8 mouse cellular contexts compared by ENCODE assay signal in genomic region chr5:142818435-142819360, GRCm38 (mm10). TPM values are rescaled to one million over a fixed set of nuclear protein-coding genes. Genes with fewer than 3 reads are reported as not detected.
DNase-seq lines count a peak whose midpoint lies in the region; ATAC-seq and TF ChIP-seq lines count a peak whose summit lies in the region.

No protein-coding gene starts in this region.

- TF ChIP-seq EP300 in ES-Bruce4 (IDR thresholded peaks at IDR 0.05; ENCODE audit: insufficient read depth, low read depth, low read length), result no peak

- intact Hi-C loops in heart, postnatal 36 days (cut with DNase I), result loop anchor here (10.0 kb wide), 1 partner anchor 706 kb away; the partner anchor contains the start of gene Rac1

- H3K4me3 ChIP-seq in ES-Bruce4 (ENCODE audit: low read depth, low read length), result peak overlapping the region; percentile 67
- peak overlapping the region; percentile 75 for H3K4me3 ChIP-seq in bone marrow, adult 2 months (replicated peaks; ENCODE audit: control insufficient read depth, low read depth, low read length)
- peak overlapping the region; percentile 99 for H3K4me3 ChIP-seq in forebrain, embryonic 13.5 days
- peak overlapping the region; percentile 88 for H3K4me3 ChIP-seq in lung, embryonic 15.5 days

- no peaks in the 10 kb centered on the region for H3K9me3 ChIP-seq in ES-Bruce4 (replicated peaks; ENCODE audit: control insufficient read depth, insufficient read depth, low read length, poor library complexity, severe bottlenecking)
- H3K9me3 ChIP-seq in forebrain, embryonic 13.5 days (replicated peaks), result no peaks in the 10 kb centered on the region
- H3K9me3 ChIP-seq in lung, embryonic 15.5 days, result no peaks in the 10 kb centered on the region

- no peak for ATAC-seq in forebrain, embryonic 13.5 days
- no peak for ATAC-seq in lung, embryonic 15.5 days (ENCODE audit: borderline replicate concordance, extremely low read depth, low FRiP score, low TSS enrichment)
- no peak for ATAC-seq in erythroid progenitor cell, adult 5-6 weeks (replicated peaks; ENCODE audit: low FRiP score, poor library complexity, severe bottlenecking)

- TF ChIP-seq CTCF in ES-Bruce4 (IDR thresholded peaks at IDR 0.05; ENCODE audit: low read depth, low read length), result no peak
- no peak for TF ChIP-seq CTCF in bone marrow, adult 2 months (IDR thresholded peaks at IDR 0.05; ENCODE audit: control insufficient read depth, insufficient read depth, low read length)

- H3K27ac ChIP-seq in ES-Bruce4 (ENCODE audit: insufficient read depth, low read length), result no peak overlapping the region
- H3K27ac ChIP-seq in bone marrow, adult 2 months (ENCODE audit: control insufficient read depth, insufficient read depth, low read depth, low read length, poor library complexity), result peak overlapping the region; percentile 84
- H3K27ac ChIP-seq in forebrain, embryonic 13.5 days, result peak overlapping the region; percentile 100
- H3K27ac ChIP-seq in lung, embryonic 15.5 days, result peak overlapping the region; percentile 100

- H3K9ac ChIP-seq in ES-Bruce4 (ENCODE audit: low read depth, poor library complexity, severe bottlenecking), result peak overlapping the region; percentile 83
- peak overlapping the region; percentile 100 for H3K9ac ChIP-seq in forebrain, embryonic 13.5 days
- H3K9ac ChIP-seq in lung, embryonic 15.5 days, result peak overlapping the region; percentile 65

- TF ChIP-seq POLR2A in ES-Bruce4 (IDR thresholded peaks at IDR 0.05; ENCODE audit: insufficient read depth, low read length), result no peak
- peak; percentile 37; the same call in 1 of the 2 replicates for TF ChIP-seq POLR2A in bone marrow, adult 2 months (IDR thresholded peaks at IDR 0.05; ENCODE audit: borderline replicate concordance, control insufficient read depth, low read depth, low read length)

- no peaks in the 10 kb centered on the region for H3K36me3 ChIP-seq in ES-Bruce4 (ENCODE audit: control insufficient read depth, insufficient read depth, low read length, poor library complexity, severe bottlenecking)
- H3K36me3 ChIP-seq in forebrain, embryonic 13.5 days (ENCODE audit: poor library complexity, severe bottlenecking), result peaks cover 12% of the 10 kb centered on the region
- H3K36me3 ChIP-seq in lung, embryonic 15.5 days, result no peaks in the 10 kb centered on the region

- peak; percentile 78 to 83 for DNase-seq in heart, postnatal 36 days
- DNase-seq in layer of hippocampus, adult 8-10 months (ENCODE audit: low spot score in 2 of 2), result peak; percentile 53 to 62
- peak; percentile 75 for DNase-seq in ovary, postnatal 36 days (ENCODE audit: low spot score)

- H3K4me1 ChIP-seq in ES-Bruce4 (ENCODE audit: control insufficient read depth, insufficient read depth, low read length), result no peaks in the 10 kb centered on the region
- no peaks in the 10 kb centered on the region for H3K4me1 ChIP-seq in bone marrow, adult 2 months (ENCODE audit: control insufficient read depth, insufficient read depth, low read length)
- peaks cover 10% of the 10 kb centered on the region for H3K4me1 ChIP-seq in forebrain, embryonic 13.5 days
- peaks cover 9% of the 10 kb centered on the region for H3K4me1 ChIP-seq in lung, embryonic 15.5 days

- H3K4me2 ChIP-seq in forebrain, embryonic 13.5 days, result peak overlapping the region; percentile 75
- peak overlapping the region; percentile 87 for H3K4me2 ChIP-seq in lung, embryonic 15.5 days

- H3K27me3 ChIP-seq in ES-Bruce4 (ENCODE audit: control insufficient read depth, insufficient read depth, low read length, poor library complexity, severe bottlenecking), result peaks cover 25% of the 10 kb centered on the region
- no peaks in the 10 kb centered on the region for H3K27me3 ChIP-seq in forebrain, embryonic 13.5 days
- no peaks in the 10 kb centered on the region for H3K27me3 ChIP-seq in lung, embryonic 15.5 days

- under 1% methylated on average over 43 of the region's 43 CpGs for WGBS in bone marrow, adult 2 months
- 0% methylated on average over 42 of the region's 43 CpGs for WGBS in forebrain, embryonic 13.5 days
- under 1% methylated on average over 43 of the region's 43 CpGs for WGBS in lung, embryonic 15.5 days

RNA-seq across cellular contexts. Expression of gene Tnrc18, which starts 1.2 kb away (rescaled TPM):
- polyA plus RNA-seq in ES-Bruce4 (2011; ENCODE audit: insufficient read depth, insufficient read length, low read depth, missing spikeins), result 13.9 and 20.2 TPM in 2 replicates
- 24.3 and 57.5 TPM in 2 replicates for polyA plus RNA-seq in bone marrow, adult 2 months (2011; ENCODE audit: insufficient read depth, insufficient read length, low replicate concordance, missing spikeins)
- polyA plus RNA-seq in forebrain, embryonic 13.5 days (2015; fragmentation: Nextera tagmentation; extraction: Ambion mirVana), result 34.7 and 35.9 TPM in 2 replicates
- total RNA-seq in heart, postnatal 36 days (2021), result 10 to 100 TPM; 55.4 to 62.3 TPM
- total RNA-seq in layer of hippocampus, adult 8-10 months (2022), result 100 to 1,000 TPM; 131 to 153 (median 136) TPM
- 30.7 and 32.3 TPM in 2 replicates for polyA plus RNA-seq in lung, embryonic 15.5 days (2015; fragmentation: Nextera tagmentation; extraction: Ambion mirVana)
- 14.4 and 21.8 TPM in 2 replicates for total RNA-seq in erythroid progenitor cell, adult 5-6 weeks (2015; ENCODE audit: low replicate concordance)
- total RNA-seq in erythroid progenitor cell, adult 5-6 weeks (2017; ENCODE audit: low replicate concordance), result 15.1 TPM in 2 replicates
